Mouse (Mus musculus): ENCODE measurements at regions not wholly inside any gene's neighbourhood (a gene's known extent, or its start where the extent isn't known, plus 50 kb on each side); places are given as distances from the start of the nearest gene placed in this dataset.

DNA sequence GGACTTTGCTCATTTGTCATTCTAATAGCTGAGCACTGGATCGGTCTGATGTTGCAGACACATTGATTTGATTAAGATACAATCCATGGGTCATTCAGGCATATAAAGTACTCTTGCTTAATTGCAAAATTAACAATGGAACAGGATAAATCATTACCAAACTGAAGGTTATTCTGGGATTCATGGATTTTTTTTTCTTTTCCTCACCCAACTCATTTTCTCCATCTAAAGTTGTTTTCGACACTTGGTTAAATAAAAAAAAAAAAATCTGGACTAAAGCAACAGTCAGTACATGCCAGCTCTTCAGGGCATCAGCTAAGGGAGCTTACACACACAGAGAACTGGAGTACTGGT, 169.8 kb upstream of the Lpp start:
- TF ChIP-seq CTCF (IDR thresholded peaks at IDR 0.05; ENCODE audit: low read depth) (no peak), EP300 (IDR thresholded peaks at IDR 0.05; ENCODE audit: low read depth) (no peak)

Measured in liver, embryonic 14.5 days (tissue).